Mouse (Mus musculus) embryo, embryonic 9.5 days (tissue): ENCODE results near the gene Serpina12.

Experiments used
- DNase-seq: peaks from one replicate; pipeline ENCODE4 v3.0.0-alpha.2; 2017; ENCODE audit errors: extremely low spot score

Serpina12 gene

DNA sequence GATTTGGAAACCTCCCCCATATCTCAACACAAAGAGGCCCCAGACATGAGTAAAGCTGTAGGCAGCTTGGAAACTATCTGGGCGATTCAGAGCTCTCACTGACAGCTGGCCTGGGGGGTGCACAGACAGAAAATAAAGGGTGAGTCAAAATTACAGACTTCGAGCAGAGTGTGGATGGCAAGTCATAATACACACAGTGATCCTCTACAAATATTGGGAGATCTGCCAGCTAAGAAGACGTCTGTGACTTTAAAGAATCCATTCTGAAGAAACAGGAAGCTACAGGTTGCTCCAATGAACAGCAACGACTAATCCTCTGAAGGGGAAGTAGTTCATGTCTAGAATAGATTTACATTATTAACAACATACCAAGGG lies 41.0 kb downstream of the Serpina12 start:
- DNase-seq = no peak

- no peak for DNase-seq
Observed at GRCm38 (mm10) chr12:104002569-104003237, 41.5 kb downstream of the Serpina12 start.

DNA sequence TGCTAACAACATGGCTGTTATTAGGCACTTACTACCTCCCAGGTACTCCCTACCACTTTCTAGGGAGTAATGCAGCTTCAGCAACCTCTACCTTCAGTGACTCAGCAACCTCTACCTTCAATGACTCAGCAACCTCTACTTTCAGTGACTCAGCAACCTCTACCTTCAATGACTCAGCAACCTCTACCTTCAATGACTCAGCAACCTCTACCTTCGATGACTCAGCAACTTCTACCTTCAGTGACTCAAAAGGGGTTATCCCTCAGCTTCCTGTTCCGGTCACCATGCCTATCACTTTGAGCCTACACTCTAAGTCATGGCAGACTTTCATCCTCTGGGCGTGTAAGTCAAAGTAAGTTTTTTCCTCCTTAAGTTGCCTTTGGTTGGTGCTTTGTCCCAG lies 43.6 kb downstream of the Serpina12 start:
- no peak for DNase-seq

- DNase-seq = no peak
Observed at GRCm38 (mm10) chr12:103999611-104000010, 44.6 kb downstream of the Serpina12 start.

- DNase-seq = no peak
Observed at GRCm38 (mm10) chr12:103996513-103996912, 47.7 kb downstream of the Serpina12 start.

DNA sequence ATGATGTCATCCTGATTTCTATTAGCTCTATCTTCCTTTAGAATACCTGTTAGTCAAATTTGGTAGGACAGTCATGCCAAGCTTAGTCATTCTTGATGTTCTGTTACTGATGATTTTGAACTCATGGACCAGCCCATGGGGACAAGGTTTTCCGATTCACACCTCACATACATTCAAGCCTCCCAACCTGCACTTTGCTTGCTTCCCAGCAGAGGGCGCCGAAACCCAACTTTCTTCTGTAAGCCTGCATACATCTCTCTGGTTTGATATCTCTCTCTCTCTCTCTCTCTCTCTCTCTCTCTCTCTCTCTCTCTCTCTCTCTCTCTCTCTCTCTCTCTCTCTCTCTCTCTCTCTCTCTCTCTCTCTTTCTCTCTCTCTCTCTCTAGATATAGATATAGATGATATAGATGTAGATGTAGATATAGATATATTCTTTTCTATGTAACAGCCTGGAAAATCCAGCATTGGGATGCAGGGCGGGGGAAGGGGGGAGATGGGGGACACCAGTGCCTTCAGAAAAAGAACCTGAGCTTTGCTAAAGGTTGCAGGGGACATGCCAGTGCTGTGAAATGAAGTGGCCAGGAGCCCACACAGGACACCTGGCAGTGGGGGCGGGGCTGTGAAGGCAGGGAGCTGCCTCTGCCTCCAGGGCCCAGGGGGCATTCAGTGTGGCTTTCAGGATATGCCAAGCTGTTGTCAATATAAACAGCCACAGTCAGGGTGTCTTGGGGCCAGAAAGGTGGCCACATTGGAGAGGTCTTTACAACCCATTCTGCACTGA lies 48.8 kb downstream of the Serpina12 start:
- DNase-seq = peak; percentile 57

DNA sequence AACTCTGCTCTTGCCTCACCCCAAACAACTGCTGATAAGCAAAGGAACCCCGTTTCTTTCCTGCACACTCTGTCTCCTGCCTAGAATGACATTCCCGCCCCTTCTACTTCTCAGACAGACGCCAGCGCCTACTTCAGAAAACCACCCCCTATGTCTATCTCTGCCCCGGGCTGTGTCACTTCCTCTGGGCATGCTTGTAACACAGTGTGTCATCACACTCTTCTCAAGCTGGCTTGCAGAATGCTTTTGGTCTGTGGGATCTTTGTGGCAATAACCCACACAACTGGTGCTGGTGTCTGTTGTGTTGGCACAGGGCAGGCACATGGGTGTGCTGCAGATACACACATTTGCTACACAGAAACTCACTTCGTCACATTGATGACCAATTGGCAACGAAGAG lies 51.3 kb downstream of the Serpina12 start:
- DNase-seq = no peak

GRCm38 (mm10) chr12:103989857-103990256 lies 54.4 kb downstream of the Serpina12 start, which contains the start of gene Serpina11:
Gene Serpina11, minus strand, starts transcription at chr12:103989957.
- DNase-seq = no peak

DNA sequence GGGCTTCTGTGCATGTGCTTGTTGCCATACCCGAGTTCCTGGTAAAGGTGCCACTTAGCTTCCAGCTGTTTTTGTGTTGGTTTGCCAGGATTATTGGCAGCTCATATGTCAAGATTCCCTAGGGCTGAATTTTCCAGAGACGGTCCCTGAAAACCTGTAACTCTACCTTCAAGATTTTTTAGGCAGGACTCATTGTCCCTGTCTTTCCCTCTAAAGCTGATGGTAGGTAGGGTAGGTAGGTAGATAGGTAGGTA lies 54.8 kb downstream of the Serpina12 start:
- no peak for DNase-seq

GRCm38 (mm10) chr12:103988754-103989513 lies 55.3 kb downstream of the Serpina12 start:
- no peak for DNase-seq

- DNase-seq = no peak
Observed at GRCm38 (mm10) chr12:103985868-103986267, 58.4 kb downstream of the Serpina12 start.

- peak; percentile 36 for DNase-seq
Observed at GRCm38 (mm10) chr12:103984935-103985334, 59.3 kb downstream of the Serpina12 start.

GRCm38 (mm10) chr12:103981646-103982360 lies 62.4 kb downstream of the Serpina12 start:
- no peak for DNase-seq
